Mouse (Mus musculus): ENCODE data around the gene Olfr510.

DNA sequence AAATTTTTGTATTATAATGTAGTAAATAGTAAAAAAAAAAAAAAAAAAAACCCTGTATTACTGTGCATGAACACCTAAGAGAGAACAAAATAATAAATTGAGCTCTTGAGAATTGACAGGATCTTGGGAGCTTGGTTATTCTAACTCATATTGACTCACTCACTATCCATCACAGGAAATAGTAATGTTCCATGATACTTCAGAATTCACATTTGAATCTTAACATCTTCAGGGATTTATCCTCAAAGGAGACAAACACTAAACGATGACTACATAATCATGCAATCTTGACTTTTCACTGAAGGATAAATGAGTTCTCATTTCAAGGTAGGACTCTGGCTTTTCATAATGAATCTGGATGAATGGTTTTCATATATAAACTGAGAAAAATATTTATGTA lies at the start of gene Olfr510:
- TF ChIP-seq EP300 (IDR thresholded peaks at IDR 0.05; ENCODE audit: low read depth) (no peak), CTCF (IDR thresholded peaks at IDR 0.05; ENCODE audit: low read depth) (no peak)

Measured in liver, embryonic 14.5 days (tissue).